Mouse (Mus musculus): ENCODE results near the gene Msrb3. TPM values are rescaled to one million over a fixed set of nuclear protein-coding genes. Genes with fewer than 3 reads are reported as not detected.

Gene Msrb3
- polyA plus RNA-seq, 1 experiment from 2014 or later, result 29.6 TPM

GRCm38 (mm10) chr10:120903843-120904468, 5.1 kb upstream of the Msrb3 start:
- H3K27ac ChIP-seq (ENCODE audit: low read length), result no peak overlapping the region
- 64% methylated on average over 4 of the region's 4 CpGs for WGBS
- 0 out of 2 replicates have a peak, but pooled peaks cover 6% of the 10 kb centered on the region for H3K4me1 ChIP-seq (ENCODE audit: control insufficient read depth, insufficient read depth, low read length)

DNA sequence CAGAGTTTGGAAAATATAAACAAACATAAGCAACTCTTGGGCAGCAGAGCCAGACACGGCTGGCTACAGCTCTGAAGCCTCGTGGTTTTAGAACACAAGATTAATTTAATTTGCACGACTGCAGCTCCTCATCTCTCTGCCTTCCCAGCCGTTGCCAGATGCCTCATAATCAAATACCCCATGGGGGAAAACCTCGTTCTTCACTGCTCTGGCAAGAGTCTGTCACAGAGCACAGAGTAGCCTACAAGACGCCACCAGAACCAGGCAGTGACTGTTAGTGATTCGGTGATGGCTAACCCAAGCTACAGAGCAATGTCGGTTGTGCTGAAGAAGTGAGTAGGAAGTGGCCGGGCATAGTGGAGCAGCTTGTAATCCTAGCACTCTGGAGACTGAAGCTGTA, 2.8 kb upstream of the Msrb3 start:
- H3K9ac ChIP-seq (ENCODE audit: low read length), result no peak overlapping the region
- H3K36me3 ChIP-seq (ENCODE audit: control insufficient read depth, insufficient read depth, low read length), result no peaks in the 10 kb centered on the region
- H3K4me1 ChIP-seq (ENCODE audit: control insufficient read depth, insufficient read depth, low read length), result 0 out of 2 replicates have a peak, but pooled peaks cover 6% of the 10 kb centered on the region
- H3K9me3 ChIP-seq (replicated peaks; ENCODE audit: control insufficient read depth, low read length), result peaks cover 3% of the 10 kb centered on the region; the same call in 1 of the 2 replicates
- no peak overlapping the region for H3K4me2 ChIP-seq (ENCODE audit: low read depth, low read length)
- no peaks in the 10 kb centered on the region for H3K27me3 ChIP-seq (ENCODE audit: control insufficient read depth, insufficient read depth, low read length)
- WGBS, result 45% methylated on average over 9 of the region's 9 CpGs
- H3K27ac ChIP-seq (ENCODE audit: low read length), result peak overlapping the region; percentile 18; the same call in 1 of the 2 replicates
- no peak for ATAC-seq (ENCODE audit: insufficient read depth, low FRiP score)
- H3K4me3 ChIP-seq (replicated peaks; ENCODE audit: low read length), result no peak overlapping the region

More at GRCm38 (mm10) chr10:120903843-120904468, 5.1 kb upstream of the Msrb3 start:
- Histone ChIP-seq H3K4me2 (ENCODE audit: low read depth, low read length) (no peak overlapping the region), H3K9me3 (replicated peaks; ENCODE audit: control insufficient read depth, low read length) (peaks cover 3% of the 10 kb centered on the region; the same call in 1 of the 2 replicates), H3K27me3 (ENCODE audit: control insufficient read depth, insufficient read depth, low read length) (no peaks in the 10 kb centered on the region), H3K36me3 (ENCODE audit: control insufficient read depth, insufficient read depth, low read length) (no peaks in the 10 kb centered on the region), H3K4me3 (replicated peaks; ENCODE audit: low read length) (no peak overlapping the region), H3K9ac (ENCODE audit: low read length) (no peak overlapping the region)
- no peak for ATAC-seq (ENCODE audit: insufficient read depth, low FRiP score)

DNA sequence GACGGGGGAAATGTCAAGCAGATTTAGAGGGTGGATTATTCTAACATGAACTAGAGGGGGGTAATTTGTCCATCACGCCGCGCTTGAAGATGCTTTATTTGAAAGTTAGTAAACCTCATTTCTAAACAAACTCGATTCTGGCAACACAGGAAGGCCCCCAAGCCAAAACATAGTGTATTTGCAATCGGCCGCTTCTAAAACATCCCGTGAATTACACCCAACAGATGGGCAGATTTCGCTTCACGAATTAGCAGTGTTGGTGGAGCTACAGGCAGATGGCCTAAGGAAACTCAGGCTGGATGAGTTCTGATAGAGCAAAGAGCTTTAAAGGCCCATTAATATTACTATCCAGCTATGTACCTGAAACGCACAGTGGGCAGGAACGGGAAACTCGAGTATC, 1.2 kb upstream of the Msrb3 start:
- Histone ChIP-seq H3K4me1 (ENCODE audit: control insufficient read depth, insufficient read depth, low read length) (peaks cover 11% of the 10 kb centered on the region), H3K4me2 (ENCODE audit: low read depth, low read length) (peak overlapping the region; percentile 87), H3K9ac (ENCODE audit: low read length) (peak overlapping the region; percentile 36; the same call in 1 of the 2 replicates), H3K4me3 (replicated peaks; ENCODE audit: low read length) (peak overlapping the region; percentile 70), H3K36me3 (ENCODE audit: control insufficient read depth, insufficient read depth, low read length) (no peaks in the 10 kb centered on the region), H3K27me3 (ENCODE audit: control insufficient read depth, insufficient read depth, low read length) (no peaks in the 10 kb centered on the region), H3K27ac (ENCODE audit: low read length) (peak overlapping the region; percentile 86), H3K9me3 (replicated peaks; ENCODE audit: control insufficient read depth, low read length) (no peaks in the 10 kb centered on the region)
- WGBS, result 43% methylated on average over 13 of the region's 13 CpGs
- ATAC-seq (ENCODE audit: insufficient read depth, low FRiP score), result no peak

DNA sequence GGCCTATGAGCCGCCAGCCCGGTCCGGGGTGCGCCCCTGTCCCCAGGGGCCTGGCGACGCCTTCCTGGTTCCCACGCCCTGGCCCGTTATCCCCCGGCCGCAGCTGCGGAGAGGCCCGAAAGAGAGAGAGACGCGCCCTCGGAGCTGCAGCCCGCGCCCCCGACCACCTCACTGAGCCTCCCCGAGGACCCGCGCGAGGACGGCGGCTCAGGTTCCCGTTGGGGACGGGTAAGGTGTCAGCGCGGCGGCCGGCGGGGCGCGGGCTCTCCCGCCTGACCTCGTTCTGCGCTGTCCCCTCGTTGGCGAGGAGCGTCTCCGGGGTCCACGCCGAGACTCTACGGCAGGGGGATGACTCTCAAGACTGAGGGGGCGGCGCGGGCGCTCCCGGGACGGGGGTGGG, 544 bp downstream of the Msrb3 start:
- H3K4me1 ChIP-seq (ENCODE audit: control insufficient read depth, insufficient read depth, low read length), result peaks cover 18% of the 10 kb centered on the region
- peak overlapping the region; percentile 91 for H3K27ac ChIP-seq (ENCODE audit: low read length)
- no peaks in the 10 kb centered on the region for H3K27me3 ChIP-seq (ENCODE audit: control insufficient read depth, insufficient read depth, low read length)
- peak overlapping the region; percentile 86 for H3K9ac ChIP-seq (ENCODE audit: low read length)
- no peaks in the 10 kb centered on the region for H3K9me3 ChIP-seq (replicated peaks; ENCODE audit: control insufficient read depth, low read length)
- H3K4me3 ChIP-seq (replicated peaks; ENCODE audit: low read length), result peak overlapping the region; percentile 70
- peak overlapping the region; percentile 87 for H3K4me2 ChIP-seq (ENCODE audit: low read depth, low read length)
- H3K36me3 ChIP-seq (ENCODE audit: control insufficient read depth, insufficient read depth, low read length), result no peaks in the 10 kb centered on the region
- peak; percentile 9 for ATAC-seq (ENCODE audit: insufficient read depth, low FRiP score)
- WGBS, result under 1% methylated on average over 49 of the region's 49 CpGs

DNA sequence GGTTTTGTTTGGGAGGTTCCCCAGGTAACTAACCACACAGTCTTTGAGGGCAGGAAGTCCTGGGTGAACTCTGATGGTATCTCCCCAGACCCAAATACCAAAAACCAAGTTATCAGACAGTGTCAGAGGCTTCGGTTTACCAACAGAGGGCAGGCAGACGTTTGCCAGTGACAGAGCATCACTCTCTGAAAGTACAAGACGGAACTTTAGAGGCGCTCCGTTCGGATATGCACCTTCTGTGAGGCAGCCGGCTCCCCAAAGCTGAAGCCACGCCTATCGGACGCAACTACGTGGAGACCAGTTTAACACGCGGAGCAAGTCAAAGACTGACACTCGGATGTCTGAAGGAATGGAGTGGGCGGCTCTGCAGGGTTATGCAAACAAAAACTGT, 3.0 kb downstream of the Msrb3 start:
- H3K36me3 ChIP-seq (ENCODE audit: control insufficient read depth, insufficient read depth, low read length), result no peaks in the 10 kb centered on the region
- WGBS, result 31% methylated on average over 15 of the region's 15 CpGs
- ATAC-seq (ENCODE audit: insufficient read depth, low FRiP score), result no peak

GRCm38 (mm10) chr10:120894978-120895898, 3.7 kb downstream of the Msrb3 start:
- no peaks in the 10 kb centered on the region for H3K36me3 ChIP-seq (ENCODE audit: control insufficient read depth, insufficient read depth, low read length)
- 77% methylated on average over 15 of the region's 15 CpGs for WGBS
- ATAC-seq (ENCODE audit: insufficient read depth, low FRiP score), result no peak
- no peaks in the 10 kb centered on the region for H3K27me3 ChIP-seq (ENCODE audit: control insufficient read depth, insufficient read depth, low read length)
- no peak overlapping the region for H3K4me3 ChIP-seq (replicated peaks; ENCODE audit: low read length)
- H3K4me1 ChIP-seq (ENCODE audit: control insufficient read depth, insufficient read depth, low read length), result peaks cover 16% of the 10 kb centered on the region
- H3K27ac ChIP-seq (ENCODE audit: low read length), result peak overlapping the region; percentile 34; the same call in 1 of the 2 replicates
- H3K9me3 ChIP-seq (replicated peaks; ENCODE audit: control insufficient read depth, low read length), result no peaks in the 10 kb centered on the region
- no peak overlapping the region for H3K9ac ChIP-seq (ENCODE audit: low read length)
- H3K4me2 ChIP-seq (ENCODE audit: low read depth, low read length), result peak overlapping the region; percentile 45; the same call in 1 of the 2 replicates

More for the DNA sequence above, 3.0 kb downstream of the Msrb3 start:
- Histone ChIP-seq H3K4me1 (ENCODE audit: control insufficient read depth, insufficient read depth, low read length) (peaks cover 19% of the 10 kb centered on the region), H3K27ac (ENCODE audit: low read length) (0 out of 2 replicates have a peak overlapping the region, but pooled peaks have one; percentile 18), H3K9me3 (replicated peaks; ENCODE audit: control insufficient read depth, low read length) (no peaks in the 10 kb centered on the region), H3K4me3 (replicated peaks; ENCODE audit: low read length) (peak overlapping the region; percentile 6; the same call in 1 of the 2 replicates), H3K9ac (ENCODE audit: low read length) (no peak overlapping the region), H3K4me2 (ENCODE audit: low read depth, low read length) (peak overlapping the region; percentile 45), H3K27me3 (ENCODE audit: control insufficient read depth, insufficient read depth, low read length) (no peaks in the 10 kb centered on the region)

GRCm38 (mm10) chr10:120893938-120894337, 5.0 kb downstream of the Msrb3 start:
- no peak for ATAC-seq (ENCODE audit: insufficient read depth, low FRiP score)
- 57% methylated on average over 4 of the region's 4 CpGs for WGBS
- H3K4me1 ChIP-seq (ENCODE audit: control insufficient read depth, insufficient read depth, low read length), result peaks cover 16% of the 10 kb centered on the region
- peak overlapping the region; percentile 35; the same call in 1 of the 2 replicates for H3K4me2 ChIP-seq (ENCODE audit: low read depth, low read length)
- no peak overlapping the region for H3K4me3 ChIP-seq (replicated peaks; ENCODE audit: low read length)
- H3K36me3 ChIP-seq (ENCODE audit: control insufficient read depth, insufficient read depth, low read length), result no peaks in the 10 kb centered on the region
- 0 out of 2 replicates have a peak overlapping the region, but pooled peaks have one; percentile 4 for H3K27ac ChIP-seq (ENCODE audit: low read length)
- no peaks in the 10 kb centered on the region for H3K9me3 ChIP-seq (replicated peaks; ENCODE audit: control insufficient read depth, low read length)
- no peaks in the 10 kb centered on the region for H3K27me3 ChIP-seq (ENCODE audit: control insufficient read depth, insufficient read depth, low read length)
- no peak overlapping the region for H3K9ac ChIP-seq (ENCODE audit: low read length)

- Histone ChIP-seq H3K9me3 (replicated peaks; ENCODE audit: control insufficient read depth, low read length) (no peaks in the 10 kb centered on the region), H3K9ac (ENCODE audit: low read length) (no peak overlapping the region), H3K36me3 (ENCODE audit: control insufficient read depth, insufficient read depth, low read length) (no peaks in the 10 kb centered on the region), H3K4me2 (ENCODE audit: low read depth, low read length) (no peak overlapping the region), H3K4me1 (ENCODE audit: control insufficient read depth, insufficient read depth, low read length) (peaks cover 16% of the 10 kb centered on the region), H3K27me3 (ENCODE audit: control insufficient read depth, insufficient read depth, low read length) (no peaks in the 10 kb centered on the region), H3K4me3 (replicated peaks; ENCODE audit: low read length) (no peak overlapping the region), H3K27ac (ENCODE audit: low read length) (no peak overlapping the region)
- 95% methylated on average over 4 of the region's 4 CpGs for WGBS
- no peak for ATAC-seq (ENCODE audit: insufficient read depth, low FRiP score)
These were observed 7.8 kb downstream of the Msrb3 start for GRCm38 (mm10) chr10:120891131-120891530.

GRCm38 (mm10) chr10:120890592-120890991, 8.3 kb downstream of the Msrb3 start:
- H3K9me3 ChIP-seq (replicated peaks; ENCODE audit: control insufficient read depth, low read length), result no peaks in the 10 kb centered on the region
- no peak for ATAC-seq (ENCODE audit: insufficient read depth, low FRiP score)
- H3K9ac ChIP-seq (ENCODE audit: low read length), result no peak overlapping the region
- no peaks in the 10 kb centered on the region for H3K36me3 ChIP-seq (ENCODE audit: control insufficient read depth, insufficient read depth, low read length)
- no peak overlapping the region for H3K27ac ChIP-seq (ENCODE audit: low read length)
- peaks cover 10% of the 10 kb centered on the region; the same call in 1 of the 2 replicates for H3K4me1 ChIP-seq (ENCODE audit: control insufficient read depth, insufficient read depth, low read length)
- H3K27me3 ChIP-seq (ENCODE audit: control insufficient read depth, insufficient read depth, low read length), result no peaks in the 10 kb centered on the region
- H3K4me2 ChIP-seq (ENCODE audit: low read depth, low read length), result no peak overlapping the region
- no peak overlapping the region for H3K4me3 ChIP-seq (replicated peaks; ENCODE audit: low read length)
- WGBS, result 100% methylated on average over 1 of the region's 1 CpGs

Data from stomach, embryonic 16.5 days (tissue).